Mouse (Mus musculus) forebrain, embryonic 14.5 days (tissue): ENCODE measurements around the gene Hist2h4. TPM values are rescaled to one million over a fixed set of nuclear protein-coding genes. Genes with fewer than 3 reads are reported as not detected.
A peak's percentile ranks its signal among the peaks of the same experiment; 100 is the strongest.
"Not testable (repeated sequence)": the region's sequence is repeated elsewhere in the genome, so short reads cannot be mapped to it uniquely, and the experiment has no call there.

Experiments used
- ATAC-seq: fragments of 200-750 bp; cut with Nextera tagmentation; 2 replicates; pipeline ENCODE4 v1.8.0; 2017; ENCODE audit warnings: mild to moderate bottlenecking, moderate library complexity
- DNase-seq: peaks from one replicate; pipeline ENCODE4 v3.0.0-alpha.2; 2015; ENCODE audit warnings: low spot score
- H3K27ac ChIP-seq: fragments of 300-500 bp; sonication (generic); 2 replicates; pipeline ENCODE4 v1.5.1; 2014; ENCODE audit warnings: low read depth, mild to moderate bottlenecking, control low read depth, low read length, moderate library complexity
- H3K27me3 ChIP-seq: fragments of 300-500 bp; sonication (generic); replicated peaks from 2 replicates; pipeline ENCODE4 v1.6.1; 2014; ENCODE audit warnings: low read length, control low read depth, mixed read lengths; ENCODE audit not compliant: control insufficient read depth, insufficient read depth
- H3K36me3 ChIP-seq: fragments of 300-500 bp; sonication (generic); 2 replicates; pipeline ENCODE4 v1.6.1; 2014; ENCODE audit warnings: low read length, control low read depth; ENCODE audit not compliant: control insufficient read depth, insufficient read depth
- H3K4me1 ChIP-seq: fragments of 300-500 bp; sonication (generic); 2 replicates; pipeline ENCODE4 v1.6.1; 2014; ENCODE audit warnings: antibody characterized with exemption, low read length, control low read depth; ENCODE audit not compliant: control insufficient read depth, insufficient read depth
- H3K4me2 ChIP-seq: fragments of 300-500 bp; sonication (generic); 2 replicates; pipeline ENCODE4 v1.6.1; 2014; ENCODE audit warnings: mild to moderate bottlenecking, control low read depth, low read length
- H3K4me3 ChIP-seq: fragments of 300-500 bp; sonication (generic); 2 replicates; pipeline ENCODE4 v1.5.1; 2014; ENCODE audit warnings: low read depth, low read length, control low read depth
- H3K9ac ChIP-seq: fragments of 300-500 bp; sonication (generic); 2 replicates; pipeline ENCODE4 v1.6.1; 2014; ENCODE audit warnings: mild to moderate bottlenecking, low read length, control low read depth, moderate library complexity
- H3K9me3 ChIP-seq: fragments of 300-500 bp; sonication (generic); replicated peaks from 2 replicates; pipeline ENCODE4 v1.6.1; 2016; ENCODE audit warnings: low read length, control low read depth, mixed read lengths; ENCODE audit not compliant: control insufficient read depth
- WGBS: fragments of 180-500 bp; shearing (Covaris S2); extraction: QIAGEN DNeasy Blood & Tissue Kit; methylation state at CpG from one replicate; pipeline ENCODE4 v1.1.7; 2014; 5-methylcytosine and 5-hydroxymethylcytosine counted together
- microRNA-seq: library from miRNA; unstranded; fragments of <30 nt; microRNA quantifications from one replicate; pipeline ENCODE4, GENCODE M21; 2016
- polyA plus RNA-seq: library from polyadenylated mRNA; unstranded; fragments of >200 nt; fragmentation: Nextera tagmentation; extraction: Ambion mirVana; gene quantifications from 2 replicates; pipeline ENCODE4 v1.2.1, GENCODE M21; 2014

Gene Hist2h4
- polyA plus RNA-seq, 1 experiment from 2014 or later, result 8.1 TPM

GRCm38 (mm10) chr3:96222774-96223173 lies 40.3 kb downstream of the Hist2h4 start:
- ATAC-seq, result no peak
- DNase-seq, result no peak
- peak overlapping the region; percentile 17; the same call in 1 of the 2 replicates for H3K9ac ChIP-seq
- H3K4me3 ChIP-seq, result no peak overlapping the region
- no peaks in the 10 kb centered on the region for H3K36me3 ChIP-seq
- H3K4me1 ChIP-seq, result peaks cover 26% of the 10 kb centered on the region
- no peaks in the 10 kb centered on the region for H3K27me3 ChIP-seq
- 84% methylated on average over 4 of the region's 4 CpGs for WGBS
- no peak overlapping the region for H3K27ac ChIP-seq
- no peaks in the 10 kb centered on the region for H3K9me3 ChIP-seq
- H3K4me2 ChIP-seq, result peak overlapping the region; percentile 63

GRCm38 (mm10) chr3:96221640-96222038 lies 41.5 kb downstream of the Hist2h4 start:
- no peaks in the 10 kb centered on the region for H3K36me3 ChIP-seq
- no peaks in the 10 kb centered on the region for H3K9me3 ChIP-seq
- no peaks in the 10 kb centered on the region for H3K27me3 ChIP-seq
- peaks cover 26% of the 10 kb centered on the region for H3K4me1 ChIP-seq
- H3K4me2 ChIP-seq, result peak overlapping the region; percentile 63
- no peak for ATAC-seq
- DNase-seq, result no peak
- peak overlapping the region; percentile 59 for H3K4me3 ChIP-seq
- peak overlapping the region; percentile 97 for H3K27ac ChIP-seq
- 5% methylated on average over 9 of the region's 9 CpGs for WGBS
- H3K9ac ChIP-seq, result peak overlapping the region; percentile 83

GRCm38 (mm10) chr3:96220765-96221639 lies 42.1 kb downstream of the Hist2h4 start, which contains the start of the genes Hist2h2ac and Hist2h2be:
Gene Hist2h2ac (minus strand): TSS chr3:96220880.
Gene Hist2h2be (plus strand): TSS chr3:96221119.
- Histone ChIP-seq H3K4me3 (peak within 1 kb of the TSS; percentile 59), H3K36me3 (no peaks in the 10 kb centered on the region), H3K4me2 (peak within 1 kb of the TSS; percentile 63), H3K4me1 (peaks cover 26% of the 10 kb centered on the region), H3K9me3 (no peaks in the 10 kb centered on the region), H3K9ac (peak within 1 kb of the TSS; percentile 83), H3K27ac (peak within 1 kb of the TSS; percentile 97), H3K27me3 (no peaks in the 10 kb centered on the region)
- DNase-seq (peak; percentile 96), ATAC-seq (peak; percentile 81)
- 0% methylated on average over 43 of the region's 43 CpGs for WGBS

DNA sequence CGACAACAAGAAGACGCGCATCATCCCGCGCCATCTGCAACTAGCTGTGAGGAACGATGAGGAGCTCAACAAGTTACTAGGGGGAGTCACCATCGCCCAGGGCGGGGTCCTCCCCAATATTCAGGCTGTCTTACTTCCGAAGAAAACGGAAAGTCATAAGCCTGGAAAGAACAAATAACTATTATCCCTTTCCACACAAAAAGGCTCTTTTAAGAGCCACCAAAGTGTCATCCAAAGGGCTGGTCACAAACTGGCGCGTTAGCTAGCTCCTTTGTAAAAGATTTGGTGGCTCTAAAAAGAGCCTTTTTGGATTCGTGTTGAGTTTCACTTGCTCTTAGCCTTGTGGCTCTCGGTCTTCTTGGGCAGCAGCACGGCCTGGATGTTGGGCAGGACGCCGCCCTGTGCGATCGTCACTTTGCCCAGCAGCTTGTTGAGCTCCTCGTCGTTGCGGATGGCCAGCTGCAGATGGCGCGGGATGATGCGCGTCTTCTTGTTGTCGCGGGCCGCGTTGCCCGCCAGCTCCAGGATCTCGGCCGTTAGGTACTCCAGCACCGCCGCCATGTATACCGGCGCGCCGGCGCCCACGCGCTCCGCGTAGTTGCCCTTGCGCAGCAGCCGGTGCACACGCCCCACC lies 42.9 kb downstream of the Hist2h4 start:
- Histone ChIP-seq H3K4me2 (peak overlapping the region; percentile 63), H3K4me1 (peaks cover 23% of the 10 kb centered on the region), H3K27ac (peak overlapping the region; percentile 97), H3K4me3 (peak overlapping the region; percentile 59), H3K9ac (peak overlapping the region; percentile 83)
- under 1% methylated on average over 26 of the region's 47 CpGs for WGBS
- not testable (repeated sequence) for H3K9me3 ChIP-seq, ATAC-seq, H3K36me3 ChIP-seq, DNase-seq, H3K27me3 ChIP-seq

DNA sequence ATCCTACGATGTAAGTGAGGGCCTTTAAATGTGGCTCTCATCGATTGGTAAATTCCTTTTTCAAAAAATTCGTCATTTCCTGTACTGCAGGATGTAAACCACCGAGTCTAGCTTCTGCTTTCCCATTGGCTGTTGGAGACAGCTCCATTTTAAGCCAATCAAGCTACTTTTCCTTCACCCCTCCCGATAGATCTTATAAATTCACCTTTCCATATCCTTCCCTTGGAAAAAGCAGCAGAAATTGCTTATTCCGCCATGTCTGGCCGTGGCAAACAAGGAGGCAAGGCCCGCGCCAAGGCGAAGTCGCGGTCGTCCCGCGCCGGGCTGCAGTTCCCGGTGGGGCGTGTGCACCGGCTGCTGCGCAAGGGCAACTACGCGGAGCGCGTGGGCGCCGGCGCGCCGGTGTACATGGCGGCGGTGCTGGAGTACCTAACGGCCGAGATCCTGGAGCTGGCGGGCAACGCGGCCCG lies 43.4 kb downstream of the Hist2h4 start, which contains the start of the genes Bola1 and Hist2h2ab:
Gene Bola1 (minus strand): TSS at position 49 of the 470 bp plus-strand sequence.
Gene Hist2h2ab (plus strand): TSS at position 205 of the 470 bp plus-strand sequence.
- H3K4me1 ChIP-seq, result peaks cover 21% of the 10 kb centered on the region
- H3K4me3 ChIP-seq, result peak within 1 kb of the TSS; percentile 59
- peak within 1 kb of the TSS; percentile 97 for H3K27ac ChIP-seq
- ATAC-seq, result peak; percentile 91
- H3K4me2 ChIP-seq, result peak within 1 kb of the TSS; percentile 63
- no peaks in the 10 kb centered on the region for H3K27me3 ChIP-seq
- no peaks in the 10 kb centered on the region for H3K9me3 ChIP-seq
- peak within 1 kb of the TSS; percentile 83 for H3K9ac ChIP-seq
- DNase-seq, result peak; percentile 97
- WGBS, result under 1% methylated on average over 37 of the region's 37 CpGs
- no peaks in the 10 kb centered on the region for H3K36me3 ChIP-seq

DNA sequence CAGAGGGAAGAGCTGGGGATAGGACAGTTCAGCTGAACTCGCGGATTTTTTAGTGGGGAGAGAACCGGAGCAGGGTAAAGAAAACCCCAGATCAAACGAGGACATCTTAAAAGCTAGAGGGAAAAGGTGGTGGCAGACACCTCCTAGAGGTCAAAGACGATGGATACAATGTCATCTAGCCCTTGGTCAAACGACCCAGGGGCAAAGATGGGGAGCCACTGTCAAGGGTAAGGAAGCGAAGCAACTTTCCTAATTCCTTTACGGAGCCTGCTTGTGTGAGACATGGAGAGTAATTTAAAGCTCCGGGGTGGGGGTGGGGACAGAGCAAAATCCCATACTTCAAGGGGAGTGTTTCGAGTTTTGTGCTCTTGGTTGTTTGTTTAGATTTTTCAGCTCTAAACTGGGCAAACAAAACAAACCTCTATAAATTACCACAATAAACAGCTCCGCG lies 43.9 kb downstream of the Hist2h4 start:
- ATAC-seq (peak; percentile 30), DNase-seq (no peak)
- peak overlapping the region; percentile 83 for H3K9ac ChIP-seq
- peak overlapping the region; percentile 97 for H3K27ac ChIP-seq
- H3K4me2 ChIP-seq, result peak overlapping the region; percentile 63
- no peaks in the 10 kb centered on the region for H3K9me3 ChIP-seq
- no peaks in the 10 kb centered on the region for H3K36me3 ChIP-seq
- H3K4me1 ChIP-seq, result peaks cover 21% of the 10 kb centered on the region
- no peaks in the 10 kb centered on the region for H3K27me3 ChIP-seq
- H3K4me3 ChIP-seq, result peak overlapping the region; percentile 59
- under 1% methylated on average over 12 of the region's 12 CpGs for WGBS

Small RNA genes within 50 kb of the gene (microRNA-seq; reads per million reads assigned to microRNA genes)
- gene Gm44492 (not detected), gene Gm47311 (not detected), gene Gm47313 (not detected)

Other genes with a start within 250 kb of the Hist2h4 start
- gene Vps45, start 204.8 kb downstream of the Hist2h4 start, polyA plus RNA-seq, result 48.3 and 54.8 TPM in 2 replicates
- gene Otud7b, start 158.8 kb downstream of the Hist2h4 start, polyA plus RNA-seq, result 4.0 and 4.4 TPM in 2 replicates
- 7.0 and 7.9 TPM in 2 replicates for gene Mtmr11, start 101.3 kb downstream of the Hist2h4 start, polyA plus RNA-seq
- 169 and 170 TPM in 2 replicates for gene Sf3b4, start 91.0 kb downstream of the Hist2h4 start, polyA plus RNA-seq
- 44.4 and 56.2 TPM in 2 replicates for gene Sv2a, start 82.2 kb downstream of the Hist2h4 start, polyA plus RNA-seq
- gene Bola1, start 43.6 kb downstream of the Hist2h4 start, polyA plus RNA-seq, result 80.7 and 96.3 TPM in 2 replicates
- gene Hist2h2ab, start 43.4 kb downstream of the Hist2h4 start, polyA plus RNA-seq, result 1.7 TPM in 1 of 2 replicates, not detected in the other
- gene Hist2h2ac, start 42.4 kb downstream of the Hist2h4 start, polyA plus RNA-seq, result 3.4 and 7.5 TPM in 2 replicates
- gene Hist2h2be, start 42.2 kb downstream of the Hist2h4 start, polyA plus RNA-seq, result 11.8 and 12.5 TPM in 2 replicates
- 5.2 and 9.1 TPM in 2 replicates for gene Hist2h3c2, start 24.2 kb downstream of the Hist2h4 start, polyA plus RNA-seq
- 58.1 and 74.2 TPM in 2 replicates for gene Hist2h2aa2, start 23.0 kb downstream of the Hist2h4 start, polyA plus RNA-seq
- gene Hist2h2aa1, start 17.8 kb downstream of the Hist2h4 start, polyA plus RNA-seq, result 23.1 and 35.7 TPM in 2 replicates
- 0.85 TPM in 1 of 2 replicates, not detected in the other for gene Hist2h3c1, start 16.6 kb downstream of the Hist2h4 start, polyA plus RNA-seq
- gene Hist2h3b, start 5.3 kb upstream of the Hist2h4 start, polyA plus RNA-seq, result 42.3 and 52.1 TPM in 2 replicates
- 10.8 and 17.6 TPM in 2 replicates for gene Hist2h2bb, start 6.4 kb upstream of the Hist2h4 start, polyA plus RNA-seq
- 1.5 and 1.6 TPM in 2 replicates for gene Fcgr1, start 30.7 kb upstream of the Hist2h4 start, polyA plus RNA-seq
- gene BC107364, start 189.0 kb upstream of the Hist2h4 start, polyA plus RNA-seq, result not detected in 2 replicates